Mouse (Mus musculus) limb, embryonic 10.5 days (tissue): ENCODE results near the gene Dock2. TPM values are rescaled to one million over a fixed set of nuclear protein-coding genes. Genes with fewer than 3 reads are reported as not detected.

ENCODE experiments used
- DNase-seq: peaks from one replicate; pipeline ENCODE4 v3.0.0-alpha.2; 2017; ENCODE audit warnings: low spot score
- H3K27ac ChIP-seq: fragments of 300-500 bp; sonication (generic); 2 replicates; pipeline ENCODE4 v1.5.1; 2016; ENCODE audit warnings: mild to moderate bottlenecking
- H3K27me3 ChIP-seq: fragments of 300-500 bp; sonication (generic); 2 replicates; pipeline ENCODE4 v1.6.1; 2016; ENCODE audit warnings: low read depth, mild to moderate bottlenecking; ENCODE audit not compliant: poor library complexity, severe bottlenecking
- H3K36me3 ChIP-seq: fragments of 300-500 bp; sonication (generic); 2 replicates; pipeline ENCODE4 v1.6.1; 2016; ENCODE audit warnings: mild to moderate bottlenecking, moderate library complexity
- H3K4me1 ChIP-seq: fragments of 300-500 bp; sonication (generic); 2 replicates; pipeline ENCODE4 v1.6.1; 2016
- H3K4me3 ChIP-seq: fragments of 300-500 bp; sonication (generic); 2 replicates; pipeline ENCODE4 v1.5.1; 2016; ENCODE audit warnings: mild to moderate bottlenecking, moderate library complexity
- H3K9me3 ChIP-seq: fragments of 300-500 bp; sonication (generic); replicated peaks from 2 replicates; pipeline ENCODE4 v1.6.1; 2016; ENCODE audit warnings: mild to moderate bottlenecking
- WGBS: fragments of 180-500 bp; shearing (Covaris S2); methylation state at CpG from one replicate; pipeline ENCODE4 v1.1.7; 2016; 5-methylcytosine and 5-hydroxymethylcytosine counted together
- polyA plus RNA-seq: library from polyadenylated mRNA; unstranded; fragments of >200 nt; fragmentation: Nextera tagmentation; extraction: Ambion mirVana; gene quantifications from 2 replicates; pipeline ENCODE4 v1.2.1, GENCODE M21; 2016

Dock2 gene
- polyA plus RNA-seq, 1 experiment from 2014 or later: 0.60 TPM

- H3K36me3 ChIP-seq: no peaks in the 10 kb centered on the region
Observed at GRCm38 (mm10) chr11:34506390-34506789, 277.3 kb downstream of the Dock2 start.

GRCm38 (mm10) chr11:34499663-34500062 lies 284.0 kb downstream of the Dock2 start:
- no peaks in the 10 kb centered on the region for H3K27me3 ChIP-seq
- no peaks in the 10 kb centered on the region for H3K4me1 ChIP-seq
- no peak for DNase-seq
- 88% methylated on average over 1 of the region's 1 CpGs for WGBS
- no peak overlapping the region for H3K4me3 ChIP-seq
- H3K27ac ChIP-seq: no peak overlapping the region
- no peaks in the 10 kb centered on the region for H3K9me3 ChIP-seq
- no peaks in the 10 kb centered on the region for H3K36me3 ChIP-seq

More at GRCm38 (mm10) chr11:34506390-34506789, 277.3 kb downstream of the Dock2 start:
- Histone ChIP-seq H3K4me3 (no peak overlapping the region), H3K27ac (no peak overlapping the region), H3K9me3 (no peaks in the 10 kb centered on the region), H3K27me3 (no peaks in the 10 kb centered on the region), H3K4me1 (no peaks in the 10 kb centered on the region)
- 90% methylated on average over 1 of the region's 1 CpGs for WGBS
- DNase-seq: no peak

DNA sequence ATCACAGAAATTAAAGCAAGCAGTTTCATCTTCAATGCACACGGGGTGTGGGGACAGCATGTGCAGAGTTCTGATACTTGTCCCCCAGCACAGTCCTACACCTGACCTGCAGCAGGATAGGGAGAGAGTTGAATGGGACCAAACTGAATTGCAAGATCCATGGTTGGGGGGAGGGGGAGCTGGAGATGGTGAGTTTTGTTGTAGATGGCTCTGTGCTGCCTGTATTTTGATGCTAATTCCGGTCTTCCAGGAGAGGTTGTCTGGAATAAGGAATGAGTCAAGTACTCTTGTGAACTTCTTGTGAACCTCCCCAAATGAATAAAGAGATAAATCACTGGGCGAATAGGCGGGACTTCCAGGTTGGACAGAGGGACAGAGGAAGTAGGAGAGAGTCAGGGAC lies 289.0 kb downstream of the Dock2 start:
- DNase-seq: no peak
- H3K4me1 ChIP-seq: no peaks in the 10 kb centered on the region
- WGBS: 80% methylated on average over 4 of the region's 4 CpGs

DNA sequence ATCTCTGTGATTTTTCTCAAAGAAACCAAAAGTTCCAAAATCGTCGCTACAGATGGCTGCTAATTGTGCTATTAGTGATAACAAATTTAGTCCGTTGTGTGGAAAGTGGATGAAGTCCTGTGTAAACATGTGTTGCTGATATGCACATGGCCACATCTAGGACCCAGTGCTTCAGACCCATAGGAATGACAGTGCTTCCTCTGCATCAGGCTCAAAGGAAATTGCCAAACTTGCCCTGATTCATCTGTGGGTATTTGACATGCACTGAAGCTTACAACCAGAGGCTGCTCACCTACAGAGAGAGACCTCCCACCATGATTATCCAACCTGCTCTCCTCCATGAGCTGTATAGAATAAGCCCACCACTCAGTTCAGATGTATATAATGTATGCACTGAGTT lies 290.7 kb downstream of the Dock2 start:
- DNase-seq: no peak
- no peaks in the 10 kb centered on the region for H3K4me1 ChIP-seq
- no peaks in the 10 kb centered on the region for H3K9me3 ChIP-seq
- 91% methylated on average over 3 of the region's 3 CpGs for WGBS
- H3K27ac ChIP-seq: no peak overlapping the region
- no peaks in the 10 kb centered on the region for H3K27me3 ChIP-seq
- H3K4me3 ChIP-seq: no peak overlapping the region
- H3K36me3 ChIP-seq: no peaks in the 10 kb centered on the region

More for the DNA sequence above, 289.0 kb downstream of the Dock2 start:
- H3K27ac ChIP-seq: no peak overlapping the region
- H3K4me3 ChIP-seq: no peak overlapping the region
- H3K9me3 ChIP-seq: no peaks in the 10 kb centered on the region
- no peaks in the 10 kb centered on the region for H3K36me3 ChIP-seq
- no peaks in the 10 kb centered on the region for H3K27me3 ChIP-seq

- H3K4me1 ChIP-seq: no peaks in the 10 kb centered on the region
- no peaks in the 10 kb centered on the region for H3K27me3 ChIP-seq
- H3K27ac ChIP-seq: no peak overlapping the region
- no peak overlapping the region for H3K4me3 ChIP-seq
- 94% methylated on average over 2 of the region's 2 CpGs for WGBS
- no peaks in the 10 kb centered on the region for H3K36me3 ChIP-seq
- H3K9me3 ChIP-seq: no peaks in the 10 kb centered on the region
- DNase-seq: no peak
Observed at GRCm38 (mm10) chr11:34492223-34492622, 291.5 kb downstream of the Dock2 start.

- Histone ChIP-seq H3K36me3 (no peaks in the 10 kb centered on the region), H3K9me3 (no peaks in the 10 kb centered on the region), H3K27me3 (no peaks in the 10 kb centered on the region), H3K27ac (no peak overlapping the region), H3K4me1 (no peaks in the 10 kb centered on the region), H3K4me3 (no peak overlapping the region)
- DNase-seq: no peak
- 87% methylated on average over 6 of the region's 6 CpGs for WGBS
Observed at GRCm38 (mm10) chr11:34489548-34489947, 294.1 kb downstream of the Dock2 start.

GRCm38 (mm10) chr11:34479301-34479700 lies 304.4 kb downstream of the Dock2 start:
- no peak overlapping the region for H3K4me3 ChIP-seq
- 81% methylated on average over 5 of the region's 5 CpGs for WGBS
- H3K27ac ChIP-seq: no peak overlapping the region
- H3K27me3 ChIP-seq: no peaks in the 10 kb centered on the region
- H3K36me3 ChIP-seq: no peaks in the 10 kb centered on the region
- no peak for DNase-seq
- no peaks in the 10 kb centered on the region for H3K9me3 ChIP-seq
- 0 out of 2 replicates have a peak, but pooled peaks cover 3% of the 10 kb centered on the region for H3K4me1 ChIP-seq

DNA sequence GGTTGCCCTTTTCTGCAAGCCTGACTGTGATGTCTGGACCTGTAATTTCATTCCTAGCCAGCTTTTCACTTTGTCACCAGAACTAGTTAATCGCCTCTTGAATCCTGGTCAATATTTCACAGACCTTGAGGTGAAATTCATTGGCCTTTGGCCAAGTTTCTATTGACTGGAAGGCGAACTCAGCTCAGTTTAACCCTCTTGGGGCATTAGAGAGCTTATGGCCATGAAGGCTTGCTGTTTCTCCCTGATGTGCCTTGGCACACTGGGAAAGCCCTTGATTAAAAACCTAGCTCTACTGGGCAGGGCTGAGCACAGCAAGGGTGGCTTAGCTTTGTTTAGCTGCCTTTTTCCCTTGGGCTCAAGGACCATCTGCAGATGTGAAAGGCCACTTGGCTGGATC lies 313.9 kb downstream of the Dock2 start:
- H3K36me3 ChIP-seq: no peaks in the 10 kb centered on the region
- no peaks in the 10 kb centered on the region for H3K4me1 ChIP-seq
- DNase-seq: no peak
- no peak overlapping the region for H3K4me3 ChIP-seq
- no peaks in the 10 kb centered on the region for H3K27me3 ChIP-seq
- 86% methylated on average over 2 of the region's 2 CpGs for WGBS
- H3K9me3 ChIP-seq: no peaks in the 10 kb centered on the region
- no peak overlapping the region for H3K27ac ChIP-seq

DNA sequence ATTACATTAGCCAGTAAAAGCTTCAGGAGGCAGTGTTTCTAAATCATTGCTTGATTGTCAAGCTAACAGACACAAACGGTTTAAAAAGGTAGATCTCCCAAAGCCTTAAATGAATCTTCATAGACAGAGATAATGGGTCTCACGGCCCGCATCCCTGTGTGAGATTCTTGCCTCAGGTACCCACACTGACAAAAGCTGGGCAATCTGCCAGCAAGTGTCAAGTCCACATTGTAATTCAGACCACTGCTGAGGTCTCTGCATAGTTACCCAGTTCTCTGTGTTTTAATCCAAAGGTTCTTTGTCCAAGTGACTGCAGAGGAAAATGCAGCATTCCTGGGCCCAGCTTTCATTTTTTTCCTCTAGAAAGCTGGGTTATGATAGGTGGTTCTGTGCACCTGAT lies 315.1 kb downstream of the Dock2 start:
- WGBS: 89% methylated on average over 3 of the region's 3 CpGs
- H3K27ac ChIP-seq: no peak overlapping the region
- H3K27me3 ChIP-seq: no peaks in the 10 kb centered on the region
- no peak overlapping the region for H3K4me3 ChIP-seq
- H3K9me3 ChIP-seq: no peaks in the 10 kb centered on the region
- H3K4me1 ChIP-seq: no peaks in the 10 kb centered on the region
- H3K36me3 ChIP-seq: no peaks in the 10 kb centered on the region
- DNase-seq: no peak

- Histone ChIP-seq H3K9me3 (no peaks in the 10 kb centered on the region), H3K27ac (no peak overlapping the region), H3K4me3 (no peak overlapping the region), H3K27me3 (no peaks in the 10 kb centered on the region), H3K4me1 (no peaks in the 10 kb centered on the region), H3K36me3 (no peaks in the 10 kb centered on the region)
- WGBS: 78% methylated on average over 1 of the region's 1 CpGs
- no peak for DNase-seq
Observed at GRCm38 (mm10) chr11:34467056-34467455, 316.6 kb downstream of the Dock2 start.

- Histone ChIP-seq H3K36me3 (no peaks in the 10 kb centered on the region), H3K4me3 (no peak overlapping the region), H3K4me1 (no peaks in the 10 kb centered on the region), H3K27me3 (no peaks in the 10 kb centered on the region), H3K27ac (no peak overlapping the region), H3K9me3 (no peaks in the 10 kb centered on the region)
- 94% methylated on average over 4 of the region's 4 CpGs for WGBS
- no peak for DNase-seq
Observed at GRCm38 (mm10) chr11:34449944-34450343, 333.7 kb downstream of the Dock2 start.

DNA sequence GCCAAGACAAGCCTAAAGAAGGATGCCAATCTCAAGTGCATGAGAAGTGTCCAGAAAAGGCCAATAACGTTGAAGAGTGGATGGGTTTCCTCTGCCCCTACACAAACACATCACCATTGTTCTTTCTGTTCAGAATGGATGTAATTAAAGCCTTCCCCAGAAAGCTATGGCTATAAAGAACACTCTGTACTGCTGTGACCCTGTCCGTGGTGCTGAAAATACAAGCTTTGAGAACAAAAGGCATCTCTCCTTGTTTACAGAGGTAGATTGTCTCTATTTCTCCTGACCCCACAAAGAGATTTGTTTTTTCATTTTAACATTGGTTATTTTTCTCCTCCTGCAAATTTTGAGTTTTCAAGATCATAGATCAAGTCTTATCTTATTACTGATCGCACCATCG lies 335.8 kb downstream of the Dock2 start:
- Histone ChIP-seq H3K4me1 (no peaks in the 10 kb centered on the region), H3K27ac (no peak overlapping the region), H3K27me3 (no peaks in the 10 kb centered on the region), H3K9me3 (no peaks in the 10 kb centered on the region), H3K36me3 (no peaks in the 10 kb centered on the region), H3K4me3 (no peak overlapping the region)
- peak; percentile 62 for DNase-seq
- 44% methylated on average over 4 of the region's 4 CpGs for WGBS

- no peak overlapping the region for H3K4me3 ChIP-seq
- H3K9me3 ChIP-seq: no peaks in the 10 kb centered on the region
- no peak overlapping the region for H3K27ac ChIP-seq
- DNase-seq: no peak
- no peaks in the 10 kb centered on the region for H3K4me1 ChIP-seq
- WGBS: 76% methylated on average over 2 of the region's 2 CpGs
- H3K36me3 ChIP-seq: no peaks in the 10 kb centered on the region
- no peaks in the 10 kb centered on the region for H3K27me3 ChIP-seq
Observed at GRCm38 (mm10) chr11:34438429-34438828, 345.3 kb downstream of the Dock2 start.

GRCm38 (mm10) chr11:34437446-34437845 lies 346.2 kb downstream of the Dock2 start:
- WGBS: 62% methylated on average over 1 of the region's 1 CpGs
- Histone ChIP-seq H3K36me3 (no peaks in the 10 kb centered on the region), H3K27ac (no peak overlapping the region), H3K4me1 (no peaks in the 10 kb centered on the region), H3K4me3 (no peak overlapping the region), H3K9me3 (no peaks in the 10 kb centered on the region), H3K27me3 (no peaks in the 10 kb centered on the region)
- no peak for DNase-seq
